Mouse (Mus musculus) erythroblast, embryonic 14.5 days (primary cell): Measurements from ENCODE around the gene Pkm.

Experiments
- GATA1 ChIP-seq: IDR thresholded peaks from 2 replicates; pipeline ENCODE4 v1.6.1; 2012; ENCODE audit warnings: low read length, inconsistent platforms, mixed read lengths
- TAL1 ChIP-seq: IDR thresholded peaks from 3 replicates; pipeline ENCODE4 v1.6.1; 2012; ENCODE audit warnings: low read length, inconsistent platforms, mixed read lengths

- TF ChIP-seq GATA1, result no peak
- no peak for TF ChIP-seq TAL1
These were observed 67.0 kb downstream of the Pkm start for GRCm38 (mm10) chr9:59723096-59723657.
